Mouse (Mus musculus): ENCODE results near the gene Bok. TPM values are rescaled to one million over a fixed set of nuclear protein-coding genes. Genes with fewer than 3 reads are reported as not detected.

Gene Bok
- polyA plus RNA-seq, 1 experiment from 2014 or later, result 5.3 TPM

GRCm38 (mm10) chr1:93694966-93695365 lies 9.5 kb downstream of the Bok start:
- WGBS (ENCODE audit: insufficient replicate concordance), result 57% methylated on average over 6 of the region's 6 CpGs
- Histone ChIP-seq H3K4me1 (ENCODE audit: control insufficient read depth, low read depth, low read length) (no peaks in the 10 kb centered on the region; the same call in 1 of the 2 replicates), H3K36me3 (ENCODE audit: control insufficient read depth, insufficient read depth) (no peaks in the 10 kb centered on the region), H3K27ac (ENCODE audit: low read length) (peak overlapping the region; percentile 17; the same call in 1 of the 2 replicates), H3K27me3 (ENCODE audit: control insufficient read depth, insufficient read depth, low read depth, low read length) (no peaks in the 10 kb centered on the region), H3K4me2 (ENCODE audit: low read depth, low read length) (no peak overlapping the region), H3K9me3 (replicated peaks; ENCODE audit: control insufficient read depth, low read length) (no peaks in the 10 kb centered on the region), H3K9ac (ENCODE audit: low read depth, low read length) (no peak overlapping the region), H3K4me3 (ENCODE audit: low read depth, low read length) (no peak overlapping the region)
- ATAC-seq (ENCODE audit: low read depth), result peak; percentile 28; the same call in 1 of the 2 replicates

DNA sequence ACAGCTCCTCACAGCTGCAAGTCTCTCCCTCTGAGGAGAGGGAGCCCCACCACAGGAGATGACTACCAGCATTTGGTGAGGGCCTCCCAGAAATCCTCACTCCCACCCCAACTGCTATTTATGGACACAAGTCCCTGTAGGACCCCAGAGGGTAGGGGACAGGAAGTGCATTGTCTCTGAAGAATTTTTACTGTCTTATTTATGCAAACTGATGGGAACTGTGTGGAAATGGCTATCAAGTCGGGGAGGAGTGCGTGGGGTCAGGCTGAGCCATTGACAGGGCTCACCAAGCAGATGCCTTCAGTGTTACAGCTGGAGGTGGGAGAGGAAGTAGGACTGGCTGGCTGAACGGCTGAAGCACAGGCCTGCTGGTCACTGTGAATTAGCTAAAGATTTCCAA lies 11.9 kb downstream of the Bok start:
- H3K9ac ChIP-seq (ENCODE audit: low read depth, low read length), result no peak overlapping the region
- no peak for ATAC-seq (ENCODE audit: low read depth)
- H3K27ac ChIP-seq (ENCODE audit: low read length), result no peak overlapping the region

DNA sequence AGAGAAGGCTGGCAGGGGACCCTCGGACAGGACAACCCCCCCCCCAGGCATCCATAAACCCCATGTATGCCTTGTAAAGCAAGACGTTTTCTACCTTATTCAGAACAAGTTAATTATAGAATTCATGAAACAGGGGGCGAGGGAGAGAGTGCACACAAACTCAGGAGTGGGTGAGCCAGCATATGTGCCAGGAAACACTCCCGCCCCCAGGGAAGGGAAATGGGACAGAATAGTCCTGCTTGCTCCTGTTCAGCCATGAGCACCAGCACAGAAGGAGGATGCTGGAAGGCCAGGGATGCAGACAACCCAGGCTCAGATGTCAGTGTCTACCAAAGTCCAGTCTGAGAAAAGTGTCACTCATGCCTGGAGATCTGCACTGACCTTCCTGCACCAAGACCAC lies 13.7 kb downstream of the Bok start:
- no peaks in the 10 kb centered on the region for H3K4me1 ChIP-seq (ENCODE audit: control insufficient read depth, low read depth, low read length)
- no peak overlapping the region for H3K9ac ChIP-seq (ENCODE audit: low read depth, low read length)
- 59% methylated on average over 4 of the region's 4 CpGs for WGBS (ENCODE audit: insufficient replicate concordance)
- H3K36me3 ChIP-seq (ENCODE audit: control insufficient read depth, insufficient read depth), result no peaks in the 10 kb centered on the region
- no peak overlapping the region for H3K27ac ChIP-seq (ENCODE audit: low read length)
- no peak overlapping the region for H3K4me3 ChIP-seq (ENCODE audit: low read depth, low read length)
- no peaks in the 10 kb centered on the region for H3K9me3 ChIP-seq (replicated peaks; ENCODE audit: control insufficient read depth, low read length)
- H3K4me2 ChIP-seq (ENCODE audit: low read depth, low read length), result no peak overlapping the region
- no peak for ATAC-seq (ENCODE audit: low read depth)
- H3K27me3 ChIP-seq (ENCODE audit: control insufficient read depth, insufficient read depth, low read depth, low read length), result no peaks in the 10 kb centered on the region

More for the DNA sequence above, 11.9 kb downstream of the Bok start:
- Histone ChIP-seq H3K4me3 (ENCODE audit: low read depth, low read length) (no peak overlapping the region), H3K4me2 (ENCODE audit: low read depth, low read length) (no peak overlapping the region), H3K4me1 (ENCODE audit: control insufficient read depth, low read depth, low read length) (no peaks in the 10 kb centered on the region; the same call in 1 of the 2 replicates), H3K36me3 (ENCODE audit: control insufficient read depth, insufficient read depth) (no peaks in the 10 kb centered on the region), H3K27me3 (ENCODE audit: control insufficient read depth, insufficient read depth, low read depth, low read length) (no peaks in the 10 kb centered on the region), H3K9me3 (replicated peaks; ENCODE audit: control insufficient read depth, low read length) (no peaks in the 10 kb centered on the region)
- WGBS (ENCODE audit: insufficient replicate concordance), result 34% methylated on average over 3 of the region's 3 CpGs

DNA sequence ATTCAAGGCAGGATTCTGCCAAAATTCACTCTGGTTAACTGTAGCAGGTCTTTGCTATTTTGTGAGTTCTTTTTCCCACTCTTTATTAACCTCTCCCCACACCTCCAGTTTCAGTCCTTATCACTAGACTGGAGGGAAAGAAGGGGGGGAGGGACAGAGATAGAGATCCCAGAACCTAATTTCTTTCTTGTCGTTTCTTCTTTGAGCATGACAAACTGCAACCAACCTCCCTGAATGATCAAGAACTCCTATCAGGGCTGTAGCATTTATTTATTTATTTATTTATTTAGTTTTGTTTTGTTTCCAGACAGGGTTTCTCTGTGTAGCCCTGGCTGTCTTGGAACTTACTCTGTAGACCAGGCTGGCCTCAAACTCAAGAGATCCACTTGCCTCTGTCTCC lies 16.6 kb downstream of the Bok start:
- Histone ChIP-seq H3K27me3 (ENCODE audit: control insufficient read depth, insufficient read depth, low read depth, low read length) (no peaks in the 10 kb centered on the region), H3K4me1 (ENCODE audit: control insufficient read depth, low read depth, low read length) (no peaks in the 10 kb centered on the region), H3K36me3 (ENCODE audit: control insufficient read depth, insufficient read depth) (no peaks in the 10 kb centered on the region), H3K9ac (ENCODE audit: low read depth, low read length) (no peak overlapping the region), H3K4me3 (ENCODE audit: low read depth, low read length) (no peak overlapping the region), H3K9me3 (replicated peaks; ENCODE audit: control insufficient read depth, low read length) (no peaks in the 10 kb centered on the region), H3K27ac (ENCODE audit: low read length) (no peak overlapping the region), H3K4me2 (ENCODE audit: low read depth, low read length) (no peak overlapping the region)
- no peak for ATAC-seq (ENCODE audit: low read depth)
- WGBS (ENCODE audit: insufficient replicate concordance), result 46% methylated on average over 1 of the region's 1 CpGs

DNA sequence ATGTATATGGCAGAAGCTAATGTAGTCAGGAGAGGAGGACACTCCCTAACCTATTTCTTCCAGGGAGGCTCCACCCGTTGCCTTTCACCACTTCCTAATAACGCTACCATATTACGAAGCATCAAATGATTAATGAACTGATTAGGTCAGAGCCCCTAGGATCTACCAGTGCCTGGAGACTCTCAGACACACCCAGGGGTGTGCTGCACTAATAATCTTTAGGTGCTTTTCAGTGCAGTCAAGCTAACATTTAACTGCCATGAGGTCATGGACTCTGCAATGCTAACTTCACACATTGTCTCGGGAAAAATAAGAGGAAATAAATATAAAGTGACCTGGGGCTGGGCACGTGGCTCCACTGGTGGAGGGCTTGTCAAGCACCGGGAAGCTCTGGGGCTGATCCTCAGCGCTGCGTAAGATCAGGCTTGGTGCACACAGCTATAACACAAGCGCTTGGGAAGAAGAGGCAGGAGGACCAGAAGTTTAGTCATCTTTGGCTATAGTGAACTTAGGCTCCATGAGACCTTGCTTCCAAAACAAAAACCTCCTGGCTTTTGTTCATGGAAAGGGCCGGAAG lies 18.1 kb downstream of the Bok start:
- WGBS (ENCODE audit: insufficient replicate concordance), result 75% methylated on average over 10 of the region's 10 CpGs
- Histone ChIP-seq H3K36me3 (ENCODE audit: control insufficient read depth, insufficient read depth) (no peaks in the 10 kb centered on the region), H3K9ac (ENCODE audit: low read depth, low read length) (no peak overlapping the region), H3K9me3 (replicated peaks; ENCODE audit: control insufficient read depth, low read length) (no peaks in the 10 kb centered on the region), H3K27me3 (ENCODE audit: control insufficient read depth, insufficient read depth, low read depth, low read length) (no peaks in the 10 kb centered on the region), H3K27ac (ENCODE audit: low read length) (no peak overlapping the region), H3K4me2 (ENCODE audit: low read depth, low read length) (no peak overlapping the region), H3K4me1 (ENCODE audit: control insufficient read depth, low read depth, low read length) (no peaks in the 10 kb centered on the region), H3K4me3 (ENCODE audit: low read depth, low read length) (no peak overlapping the region)
- ATAC-seq (ENCODE audit: low read depth), result no peak

GRCm38 (mm10) chr1:93704341-93704740 lies 18.9 kb downstream of the Bok start:
- H3K9me3 ChIP-seq (replicated peaks; ENCODE audit: control insufficient read depth, low read length), result no peaks in the 10 kb centered on the region
- H3K36me3 ChIP-seq (ENCODE audit: control insufficient read depth, insufficient read depth), result no peaks in the 10 kb centered on the region
- no peak overlapping the region for H3K4me2 ChIP-seq (ENCODE audit: low read depth, low read length)
- H3K4me3 ChIP-seq (ENCODE audit: low read depth, low read length), result no peak overlapping the region
- H3K4me1 ChIP-seq (ENCODE audit: control insufficient read depth, low read depth, low read length), result no peaks in the 10 kb centered on the region
- H3K27ac ChIP-seq (ENCODE audit: low read length), result no peak overlapping the region
- H3K9ac ChIP-seq (ENCODE audit: low read depth, low read length), result no peak overlapping the region
- 82% methylated on average over 9 of the region's 9 CpGs for WGBS (ENCODE audit: insufficient replicate concordance)
- H3K27me3 ChIP-seq (ENCODE audit: control insufficient read depth, insufficient read depth, low read depth, low read length), result no peaks in the 10 kb centered on the region
- ATAC-seq (ENCODE audit: low read depth), result no peak

- no peaks in the 10 kb centered on the region for H3K4me1 ChIP-seq (ENCODE audit: control insufficient read depth, low read depth, low read length)
- H3K4me2 ChIP-seq (ENCODE audit: low read depth, low read length), result no peak overlapping the region
- H3K27me3 ChIP-seq (ENCODE audit: control insufficient read depth, insufficient read depth, low read depth, low read length), result no peaks in the 10 kb centered on the region
- no peak for ATAC-seq (ENCODE audit: low read depth)
- 60% methylated on average over 3 of the region's 3 CpGs for WGBS (ENCODE audit: insufficient replicate concordance)
- H3K9me3 ChIP-seq (replicated peaks; ENCODE audit: control insufficient read depth, low read length), result no peaks in the 10 kb centered on the region
- no peak overlapping the region for H3K27ac ChIP-seq (ENCODE audit: low read length)
- H3K36me3 ChIP-seq (ENCODE audit: control insufficient read depth, insufficient read depth), result no peaks in the 10 kb centered on the region
- H3K4me3 ChIP-seq (ENCODE audit: low read depth, low read length), result no peak overlapping the region
- no peak overlapping the region for H3K9ac ChIP-seq (ENCODE audit: low read depth, low read length)
Measured at GRCm38 (mm10) chr1:93705389-93705788, 19.9 kb downstream of the Bok start.

- Histone ChIP-seq H3K9me3 (replicated peaks; ENCODE audit: control insufficient read depth, low read length) (no peaks in the 10 kb centered on the region), H3K27me3 (ENCODE audit: control insufficient read depth, insufficient read depth, low read depth, low read length) (no peaks in the 10 kb centered on the region), H3K4me1 (ENCODE audit: control insufficient read depth, low read depth, low read length) (no peaks in the 10 kb centered on the region), H3K36me3 (ENCODE audit: control insufficient read depth, insufficient read depth) (no peaks in the 10 kb centered on the region), H3K27ac (ENCODE audit: low read length) (no peak overlapping the region), H3K9ac (ENCODE audit: low read depth, low read length) (no peak overlapping the region), H3K4me3 (ENCODE audit: low read depth, low read length) (no peak overlapping the region), H3K4me2 (ENCODE audit: low read depth, low read length) (no peak overlapping the region)
- no peak for ATAC-seq (ENCODE audit: low read depth)
- 77% methylated on average over 2 of the region's 2 CpGs for WGBS (ENCODE audit: insufficient replicate concordance)
Measured at GRCm38 (mm10) chr1:93716166-93716565, 30.7 kb downstream of the Bok start.

GRCm38 (mm10) chr1:93721557-93721956 lies 36.1 kb downstream of the Bok start:
- no peak for ATAC-seq (ENCODE audit: low read depth)

More at GRCm38 (mm10) chr1:93721557-93721956, 36.1 kb downstream of the Bok start:
- H3K27ac ChIP-seq (ENCODE audit: low read length), result no peak overlapping the region
- H3K4me1 ChIP-seq (ENCODE audit: control insufficient read depth, low read depth, low read length), result no peaks in the 10 kb centered on the region
- H3K9ac ChIP-seq (ENCODE audit: low read depth, low read length), result no peak overlapping the region
- WGBS (ENCODE audit: insufficient replicate concordance), result 80% methylated on average over 7 of the region's 7 CpGs
- no peak overlapping the region for H3K4me3 ChIP-seq (ENCODE audit: low read depth, low read length)
- no peaks in the 10 kb centered on the region for H3K36me3 ChIP-seq (ENCODE audit: control insufficient read depth, insufficient read depth)
- H3K27me3 ChIP-seq (ENCODE audit: control insufficient read depth, insufficient read depth, low read depth, low read length), result no peaks in the 10 kb centered on the region
- H3K9me3 ChIP-seq (replicated peaks; ENCODE audit: control insufficient read depth, low read length), result no peaks in the 10 kb centered on the region
- no peak overlapping the region for H3K4me2 ChIP-seq (ENCODE audit: low read depth, low read length)
